Mouse (Mus musculus) forebrain, postnatal 0 days (tissue): ENCODE results near the gene Idh1. TPM values are rescaled to one million over a fixed set of nuclear protein-coding genes. Genes with fewer than 3 reads are reported as not detected.

Experiments used
- ATAC-seq: fragments of 200-750 bp; cut with Nextera tagmentation; 2 replicates; pipeline ENCODE4 v1.8.0; 2017; ENCODE audit warnings: mild to moderate bottlenecking, moderate library complexity
- DNase-seq: peaks from one replicate; pipeline ENCODE4 v3.0.0-alpha.2; 2015
- H3K27ac ChIP-seq: fragments of 300-500 bp; sonication (generic); 2 replicates; pipeline ENCODE4 v1.5.1; 2014; ENCODE audit warnings: low read depth, mild to moderate bottlenecking, antibody characterized with exemption, low read length, moderate library complexity, mixed read lengths
- H3K27me3 ChIP-seq: fragments of 300-500 bp; sonication (generic); 2 replicates; pipeline ENCODE4 v1.6.1; 2014; ENCODE audit warnings: mild to moderate bottlenecking, low read length, mixed read lengths; ENCODE audit not compliant: insufficient read depth
- H3K36me3 ChIP-seq: fragments of 300-500 bp; sonication (generic); 2 replicates; pipeline ENCODE4 v1.6.1; 2014; ENCODE audit warnings: mild to moderate bottlenecking, moderate library complexity; ENCODE audit not compliant: insufficient read depth
- H3K4me1 ChIP-seq: fragments of 300-500 bp; sonication (generic); 2 replicates; pipeline ENCODE4 v1.6.1; 2014; ENCODE audit warnings: antibody characterized with exemption; ENCODE audit not compliant: insufficient read depth
- H3K4me2 ChIP-seq: fragments of 300-500 bp; sonication (generic); 2 replicates; pipeline ENCODE4 v1.6.1; 2014; ENCODE audit warnings: low read depth, mild to moderate bottlenecking, moderate library complexity
- H3K4me3 ChIP-seq: fragments of 300-500 bp; sonication (generic); 2 replicates; pipeline ENCODE4 v1.5.1; 2014; ENCODE audit warnings: low read depth, low read length, mixed read lengths
- H3K9ac ChIP-seq: fragments of 300-500 bp; sonication (generic); 2 replicates; pipeline ENCODE4 v1.6.1; 2014; ENCODE audit warnings: mild to moderate bottlenecking
- H3K9me3 ChIP-seq: fragments of 300-500 bp; sonication (generic); 2 replicates; pipeline ENCODE4 v1.6.1; 2016; ENCODE audit warnings: low read length
- CTCF ChIP-seq: sonication (generic); IDR thresholded peaks from 2 replicates; pipeline ENCODE4 v1.5.1; 2016; ENCODE audit warnings: antibody characterized with exemption, control low read depth, low read depth
- WGBS: fragments of 180-500 bp; shearing (Covaris S2); extraction: QIAGEN DNeasy Blood & Tissue Kit; methylation state at CpG from one replicate; pipeline ENCODE4 v1.1.7; 2014; 5-methylcytosine and 5-hydroxymethylcytosine counted together
- polyA plus RNA-seq: library from polyadenylated mRNA; unstranded; fragments of >200 nt; fragmentation: Nextera tagmentation; extraction: Ambion mirVana; gene quantifications from 2 replicates; pipeline ENCODE4 v1.2.1, GENCODE M21; 2015
- total RNA-seq: library from RNA; depleted of rRNA; stranded (reverse); fragments of >200 nt; gene quantifications from 2 replicates; pipeline ENCODE4 v1.2.3, GENCODE M21; 2014

The Idh1 gene
- total and polyA plus RNA-seq, 2 experiments from 2014 or later = 366 to 436 TPM

DNA sequence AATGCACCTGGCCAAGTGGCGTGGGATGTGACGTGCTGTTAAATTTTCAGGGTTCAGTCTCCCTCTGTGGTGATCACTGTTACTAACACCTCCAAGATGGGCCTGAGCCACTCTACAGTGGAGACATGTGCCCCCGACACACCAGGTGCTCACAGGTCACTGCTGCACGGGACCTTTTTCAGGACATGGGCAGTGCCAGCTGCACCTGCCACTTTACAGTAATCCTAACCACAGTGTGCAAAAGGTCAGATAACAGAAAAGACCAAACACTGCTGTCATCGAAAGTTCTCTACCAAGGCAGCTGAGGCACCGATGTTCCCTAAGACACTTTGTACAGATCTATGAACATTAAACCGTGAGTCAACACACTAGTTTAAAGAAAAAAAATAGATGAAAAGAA lies 16.8 kb downstream of the Idh1 start:
- ATAC-seq (no peak), DNase-seq (no peak)
- Histone ChIP-seq H3K4me3 (no peak overlapping the region), H3K27ac (no peak overlapping the region), H3K4me1 (0 out of 2 replicates have a peak, but pooled peaks cover 5% of the 10 kb centered on the region), H3K9ac (no peak overlapping the region), H3K27me3 (no peaks in the 10 kb centered on the region), H3K4me2 (no peak overlapping the region), H3K9me3 (no peaks in the 10 kb centered on the region), H3K36me3 (peaks cover 73% of the 10 kb centered on the region)
- 95% methylated on average over 7 of the region's 7 CpGs for WGBS
- TF ChIP-seq CTCF = no peak

DNA sequence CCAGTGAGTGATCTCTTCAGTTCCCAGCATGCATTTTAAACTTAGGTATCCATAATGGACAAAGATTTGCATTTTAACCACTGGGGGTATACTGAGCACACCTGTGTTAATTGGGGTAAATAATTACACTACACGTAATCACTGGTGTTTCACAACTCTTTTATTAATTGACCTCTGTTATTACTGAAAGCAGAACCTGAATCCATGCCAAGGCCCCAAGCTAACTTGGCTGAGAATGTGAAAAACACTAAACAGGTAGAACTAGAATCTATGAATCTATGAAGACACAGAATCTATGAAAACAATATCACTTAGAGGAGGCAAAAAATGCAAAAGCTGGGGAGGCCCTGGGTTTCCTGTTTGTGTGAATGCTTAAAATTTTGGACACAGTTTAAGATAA lies 18.8 kb downstream of the Idh1 start:
- Histone ChIP-seq H3K9ac (no peak overlapping the region), H3K36me3 (peaks cover 79% of the 10 kb centered on the region), H3K4me2 (no peak overlapping the region), H3K27me3 (no peaks in the 10 kb centered on the region), H3K27ac (no peak overlapping the region), H3K4me3 (no peak overlapping the region), H3K4me1 (0 out of 2 replicates have a peak, but pooled peaks cover 4% of the 10 kb centered on the region), H3K9me3 (no peaks in the 10 kb centered on the region)
- no peak for TF ChIP-seq CTCF
- 89% methylated on average over 1 of the region's 1 CpGs for WGBS
- DNase-seq = no peak
- no peak for ATAC-seq

DNA sequence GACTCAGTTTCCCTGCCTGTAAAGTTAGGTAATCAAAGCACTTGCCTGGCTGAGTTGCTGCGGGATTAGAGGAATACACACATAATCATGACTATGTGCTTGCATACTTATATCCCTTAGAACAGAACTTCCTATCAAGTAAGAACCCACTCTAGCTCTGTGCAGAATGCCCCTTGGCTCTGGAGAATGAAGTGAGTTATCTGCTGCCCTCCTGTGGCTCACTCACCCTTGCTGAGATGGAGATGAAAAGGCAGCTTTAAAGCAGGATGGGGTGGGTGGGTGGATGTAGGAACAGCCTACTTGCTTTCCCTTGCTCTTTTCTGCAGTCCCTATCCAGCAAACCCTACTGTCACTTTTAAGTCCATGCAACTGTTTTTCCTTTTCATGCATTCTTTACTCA lies 24.1 kb downstream of the Idh1 start:
- H3K36me3 ChIP-seq = peaks cover 83% of the 10 kb centered on the region
- H3K4me2 ChIP-seq = no peak overlapping the region
- peak; percentile 37 for TF ChIP-seq CTCF

DNA sequence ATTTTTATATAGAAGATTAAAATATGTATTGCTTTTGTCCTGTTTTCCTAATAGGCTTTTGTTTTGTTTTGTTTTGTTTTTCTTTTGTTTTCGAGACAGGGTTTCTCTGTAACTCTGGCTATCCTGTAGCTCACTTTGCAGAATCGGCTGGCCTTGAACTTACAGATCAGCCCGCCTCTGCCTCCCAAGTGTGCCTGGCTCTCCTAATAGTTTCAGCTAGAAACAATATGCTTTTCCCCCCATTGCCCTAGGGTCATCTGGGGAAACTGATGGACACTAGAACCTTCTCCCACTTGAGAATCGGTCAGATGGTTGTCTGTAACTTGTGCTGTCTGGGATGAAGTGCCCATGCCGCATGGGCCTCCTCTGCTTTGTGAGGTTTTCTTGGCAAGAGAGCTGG lies 30.2 kb downstream of the Idh1 start:
- no peaks in the 10 kb centered on the region for H3K4me1 ChIP-seq
- no peak overlapping the region for H3K4me2 ChIP-seq
- H3K9me3 ChIP-seq = no peaks in the 10 kb centered on the region
- no peak overlapping the region for H3K27ac ChIP-seq
- WGBS = 88% methylated on average over 5 of the region's 5 CpGs
- TF ChIP-seq CTCF = no peak
- DNase-seq = no peak
- H3K36me3 ChIP-seq = peaks cover 30% of the 10 kb centered on the region
- no peak for ATAC-seq
- H3K4me3 ChIP-seq = no peak overlapping the region
- no peaks in the 10 kb centered on the region for H3K27me3 ChIP-seq
- H3K9ac ChIP-seq = no peak overlapping the region

More for the DNA sequence above, 24.1 kb downstream of the Idh1 start:
- H3K4me1 ChIP-seq = no peaks in the 10 kb centered on the region
- 100% methylated on average over 1 of the region's 1 CpGs for WGBS
- H3K9me3 ChIP-seq = no peaks in the 10 kb centered on the region
- 0 out of 2 replicates have a peak, but pooled peaks have one; percentile 32 for ATAC-seq
- DNase-seq = no peak
- H3K27me3 ChIP-seq = no peaks in the 10 kb centered on the region
- no peak overlapping the region for H3K9ac ChIP-seq
- no peak overlapping the region for H3K4me3 ChIP-seq
- H3K27ac ChIP-seq = no peak overlapping the region

DNA sequence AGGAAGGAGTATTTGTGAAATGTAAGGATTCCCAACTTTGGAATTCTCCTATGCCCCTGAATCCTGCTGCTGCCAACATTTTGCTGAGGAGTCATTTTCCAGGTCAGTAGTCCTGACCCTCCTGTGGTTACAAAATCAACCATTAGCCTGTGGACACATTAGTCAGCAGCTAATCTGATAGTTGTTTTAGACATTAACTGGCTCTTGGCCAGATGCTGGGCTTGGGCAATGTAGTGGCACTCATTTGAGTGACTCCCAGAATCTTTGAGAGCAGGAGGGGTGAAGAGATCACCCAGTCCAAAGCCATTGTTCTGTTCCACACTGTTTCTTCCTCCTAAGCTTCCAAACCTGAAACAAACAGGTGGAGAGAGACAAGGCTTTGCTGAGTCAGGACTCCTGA lies 31.5 kb downstream of the Idh1 start:
- Histone ChIP-seq H3K4me3 (no peak overlapping the region), H3K9me3 (no peaks in the 10 kb centered on the region), H3K9ac (no peak overlapping the region), H3K27ac (no peak overlapping the region), H3K4me1 (no peaks in the 10 kb centered on the region), H3K4me2 (no peak overlapping the region), H3K27me3 (no peaks in the 10 kb centered on the region), H3K36me3 (peaks cover 18% of the 10 kb centered on the region)
- no peak for DNase-seq
- TF ChIP-seq CTCF = no peak
- no peak for ATAC-seq

DNA sequence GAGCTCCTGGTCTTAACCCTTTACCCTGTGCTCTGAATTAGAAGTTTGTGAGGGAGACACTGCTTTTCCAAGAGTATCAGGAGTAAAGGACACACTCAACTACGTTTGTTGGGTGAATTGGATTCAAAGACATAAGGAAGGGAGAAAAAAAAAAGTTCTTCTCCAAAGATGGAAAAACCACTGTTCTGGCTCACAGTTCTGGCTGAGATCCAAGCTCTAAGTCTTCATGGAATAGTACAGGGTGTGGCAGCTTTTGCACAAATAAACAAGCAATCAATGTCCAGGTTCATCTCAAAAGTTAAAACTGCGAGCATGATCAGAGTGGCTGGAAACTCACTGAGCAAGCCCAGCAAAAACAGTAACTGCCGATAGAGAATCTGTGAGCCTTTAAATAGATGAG lies 38.3 kb downstream of the Idh1 start:
- 72% methylated on average over 3 of the region's 3 CpGs for WGBS
- Histone ChIP-seq H3K4me2 (no peak overlapping the region), H3K4me1 (no peaks in the 10 kb centered on the region), H3K9me3 (no peaks in the 10 kb centered on the region), H3K4me3 (no peak overlapping the region), H3K36me3 (no peaks in the 10 kb centered on the region), H3K27ac (no peak overlapping the region), H3K27me3 (no peaks in the 10 kb centered on the region), H3K9ac (no peak overlapping the region)
- TF ChIP-seq CTCF = no peak
- no peak for DNase-seq
- no peak for ATAC-seq

DNA sequence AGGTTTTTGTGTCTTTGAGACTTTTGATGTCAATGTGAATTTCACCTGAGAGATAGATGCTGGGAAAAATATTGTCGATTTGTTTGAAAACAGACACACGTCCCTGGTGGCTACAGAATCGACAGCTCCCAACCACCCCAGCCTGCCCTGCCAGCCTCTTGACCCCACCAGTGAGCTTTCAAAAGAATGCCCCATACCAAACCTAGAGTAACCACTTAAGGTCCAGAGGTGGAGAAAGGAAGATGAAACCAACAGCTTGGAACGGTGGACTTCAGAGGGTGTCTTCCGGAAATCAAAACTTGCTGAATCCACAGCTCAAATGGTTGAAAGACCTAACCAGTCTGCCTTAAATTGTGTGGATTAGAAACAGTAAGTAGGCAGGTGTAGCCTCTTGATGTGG lies 39.0 kb downstream of the Idh1 start:
- TF ChIP-seq CTCF = no peak
- Histone ChIP-seq H3K4me3 (no peak overlapping the region), H3K9ac (no peak overlapping the region), H3K27ac (no peak overlapping the region), H3K4me2 (no peak overlapping the region), H3K36me3 (no peaks in the 10 kb centered on the region), H3K4me1 (no peaks in the 10 kb centered on the region), H3K27me3 (no peaks in the 10 kb centered on the region), H3K9me3 (no peaks in the 10 kb centered on the region)
- 96% methylated on average over 5 of the region's 5 CpGs for WGBS
- ATAC-seq (no peak), DNase-seq (no peak)

DNA sequence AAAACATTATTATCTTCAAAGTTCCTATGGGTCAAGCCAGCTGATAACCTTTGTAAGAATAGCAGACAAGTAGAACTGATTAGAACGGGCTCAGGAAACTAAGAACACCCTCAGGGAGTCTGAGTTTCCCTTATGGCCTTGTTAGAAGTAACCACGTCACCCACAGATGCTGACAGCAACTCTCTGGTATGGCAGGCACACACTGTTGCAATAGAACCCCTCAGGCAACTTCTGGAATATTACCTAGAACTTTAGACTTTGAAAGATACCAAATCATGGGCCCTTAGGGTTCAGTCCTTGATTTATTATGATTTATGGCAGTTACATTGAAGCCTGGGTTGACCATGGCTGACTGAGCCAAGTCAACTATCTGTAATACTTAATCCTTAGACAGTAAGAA lies 39.7 kb downstream of the Idh1 start:
- WGBS = 75% methylated on average over 2 of the region's 2 CpGs
- Histone ChIP-seq H3K9ac (no peak overlapping the region), H3K27ac (no peak overlapping the region), H3K4me2 (no peak overlapping the region), H3K27me3 (no peaks in the 10 kb centered on the region), H3K36me3 (no peaks in the 10 kb centered on the region), H3K4me3 (no peak overlapping the region), H3K9me3 (no peaks in the 10 kb centered on the region), H3K4me1 (no peaks in the 10 kb centered on the region)
- DNase-seq (no peak), ATAC-seq (no peak)
- no peak for TF ChIP-seq CTCF
